Mouse (Mus musculus): ENCODE results near the gene Hmces. TPM values are rescaled to one million over a fixed set of nuclear protein-coding genes. Genes with fewer than 3 reads are reported as not detected.

The Hmces gene
- polyA plus RNA-seq, 1 experiment from 2014 or later, result 52.3 TPM

DNA sequence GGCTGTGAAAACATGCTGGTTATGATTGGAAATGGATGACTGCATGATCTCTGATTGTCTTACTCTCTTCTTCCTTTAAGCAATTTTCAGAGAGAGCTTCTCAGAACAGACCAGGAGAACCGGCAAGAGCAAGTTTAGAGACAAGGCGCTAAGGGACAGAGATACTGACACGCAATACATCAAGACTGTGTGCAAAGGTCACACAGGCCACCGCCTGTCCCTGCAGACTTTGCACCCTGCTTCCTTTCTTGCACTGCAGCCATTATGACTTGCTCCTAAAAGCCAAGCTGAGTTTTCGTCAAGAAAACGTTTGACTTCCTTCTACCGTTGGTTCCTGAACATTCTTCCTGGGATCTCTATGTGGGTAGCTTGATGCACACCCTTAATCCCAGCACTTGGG, 38.2 kb upstream of the Hmces start:
- Histone ChIP-seq H3K4me1 (replicated peaks; ENCODE audit: control insufficient read depth, insufficient read depth, low read length) (no peaks in the 10 kb centered on the region), H3K27ac (ENCODE audit: low read depth, low read length) (no peak overlapping the region), H3K36me3 (ENCODE audit: control insufficient read depth, insufficient read depth, low read length) (no peaks in the 10 kb centered on the region), H3K4me2 (replicated peaks; ENCODE audit: low read depth, low read length) (no peak overlapping the region), H3K9ac (ENCODE audit: low read depth, low read length) (no peak overlapping the region), H3K27me3 (ENCODE audit: control insufficient read depth, insufficient read depth, low read length) (no peaks in the 10 kb centered on the region), H3K9me3 (ENCODE audit: control insufficient read depth, low read length) (no peaks in the 10 kb centered on the region), H3K4me3 (ENCODE audit: low read depth, low read length) (no peak overlapping the region)
- 91% methylated on average over 7 of the region's 7 CpGs for WGBS
- ATAC-seq (ENCODE audit: low FRiP score) (no peak), DNase-seq (ENCODE audit: low spot score) (no peak)

DNA sequence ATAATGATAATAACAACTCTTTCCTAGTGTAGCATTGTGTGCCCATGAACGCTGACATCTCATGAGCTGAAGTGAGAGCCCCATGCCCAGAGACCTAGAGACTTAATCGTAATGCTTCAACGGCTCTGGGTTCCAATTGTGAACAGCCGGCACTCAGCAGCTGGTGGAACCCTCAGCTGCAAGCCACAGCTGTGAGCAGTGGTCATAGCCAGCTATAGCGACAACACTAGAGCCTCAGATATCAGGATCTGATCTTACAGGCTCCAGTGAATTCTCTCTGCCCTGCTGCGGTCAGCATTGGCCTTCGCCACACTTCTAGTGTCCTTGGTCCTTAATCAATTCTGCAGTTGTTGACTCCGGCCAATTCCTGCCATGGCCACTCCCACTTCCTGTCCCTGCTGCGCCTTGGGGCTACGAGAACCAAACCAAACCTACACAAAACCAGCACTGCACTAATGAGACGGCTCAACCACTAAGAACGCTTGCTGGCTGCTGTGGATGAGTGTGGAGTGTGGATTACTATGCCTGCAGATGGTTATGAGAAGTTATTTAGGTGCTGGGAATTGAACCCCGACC, 37.6 kb upstream of the Hmces start:
- Histone ChIP-seq H3K36me3 (ENCODE audit: control insufficient read depth, insufficient read depth, low read length) (no peaks in the 10 kb centered on the region), H3K27ac (ENCODE audit: low read depth, low read length) (no peak overlapping the region), H3K4me3 (ENCODE audit: low read depth, low read length) (no peak overlapping the region), H3K27me3 (ENCODE audit: control insufficient read depth, insufficient read depth, low read length) (no peaks in the 10 kb centered on the region), H3K9ac (ENCODE audit: low read depth, low read length) (no peak overlapping the region), H3K9me3 (ENCODE audit: control insufficient read depth, low read length) (no peaks in the 10 kb centered on the region), H3K4me1 (replicated peaks; ENCODE audit: control insufficient read depth, insufficient read depth, low read length) (no peaks in the 10 kb centered on the region), H3K4me2 (replicated peaks; ENCODE audit: low read depth, low read length) (no peak overlapping the region)
- 78% methylated on average over 13 of the region's 13 CpGs for WGBS
- DNase-seq (ENCODE audit: low spot score), result no peak
- no peak for ATAC-seq (ENCODE audit: low FRiP score)

DNA sequence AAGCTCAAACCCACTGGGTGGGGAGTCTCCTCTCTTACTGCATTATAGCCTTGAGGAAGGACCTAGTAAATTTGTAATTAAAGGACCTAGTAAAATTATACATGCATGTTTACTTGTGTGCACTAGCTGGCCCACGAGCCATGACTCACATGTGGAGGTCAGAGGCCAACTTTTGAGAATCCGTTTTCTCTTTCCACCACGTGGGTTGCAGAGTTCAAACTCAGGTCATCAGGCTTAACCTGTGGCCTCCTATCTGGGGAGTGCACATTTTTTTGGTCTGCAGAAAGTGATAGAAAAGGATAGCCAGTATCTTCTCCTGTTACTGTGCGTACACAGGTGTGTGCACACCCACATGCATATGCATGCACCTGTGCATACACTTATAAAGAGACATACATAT, 34.7 kb upstream of the Hmces start:
- no peaks in the 10 kb centered on the region for H3K27me3 ChIP-seq (ENCODE audit: control insufficient read depth, insufficient read depth, low read length)
- no peaks in the 10 kb centered on the region for H3K36me3 ChIP-seq (ENCODE audit: control insufficient read depth, insufficient read depth, low read length)
- DNase-seq (ENCODE audit: low spot score) (no peak), ATAC-seq (ENCODE audit: low FRiP score) (no peak)
- H3K4me3 ChIP-seq (ENCODE audit: low read depth, low read length), result no peak overlapping the region
- no peak overlapping the region for H3K27ac ChIP-seq (ENCODE audit: low read depth, low read length)
- H3K9ac ChIP-seq (ENCODE audit: low read depth, low read length), result no peak overlapping the region
- no peak overlapping the region for H3K4me2 ChIP-seq (replicated peaks; ENCODE audit: low read depth, low read length)
- 55% methylated on average over 4 of the region's 4 CpGs for WGBS
- no peaks in the 10 kb centered on the region for H3K4me1 ChIP-seq (replicated peaks; ENCODE audit: control insufficient read depth, insufficient read depth, low read length)
- H3K9me3 ChIP-seq (ENCODE audit: control insufficient read depth, low read length), result no peaks in the 10 kb centered on the region

DNA sequence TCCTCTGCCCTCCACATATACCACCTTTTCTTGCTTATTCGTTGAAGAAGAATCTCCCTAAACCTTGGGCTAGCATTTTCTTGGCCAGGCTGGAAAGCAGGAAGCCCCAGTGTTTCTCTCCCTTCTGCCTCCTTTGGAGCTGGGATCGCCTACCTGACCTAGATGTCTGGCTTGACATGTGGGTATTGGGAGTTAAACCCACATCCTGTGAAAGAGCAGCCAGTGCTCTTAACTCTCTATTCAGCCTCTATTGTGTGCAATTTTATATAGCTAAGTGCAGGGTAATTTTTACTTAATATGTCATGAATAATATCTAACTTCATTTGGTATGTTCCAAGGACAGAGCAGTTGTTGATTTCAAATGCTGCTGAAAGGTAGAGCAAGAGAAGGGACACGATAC, 34.1 kb upstream of the Hmces start:
- Histone ChIP-seq H3K36me3 (ENCODE audit: control insufficient read depth, insufficient read depth, low read length) (no peaks in the 10 kb centered on the region), H3K9me3 (ENCODE audit: control insufficient read depth, low read length) (no peaks in the 10 kb centered on the region), H3K4me1 (replicated peaks; ENCODE audit: control insufficient read depth, insufficient read depth, low read length) (no peaks in the 10 kb centered on the region), H3K27me3 (ENCODE audit: control insufficient read depth, insufficient read depth, low read length) (no peaks in the 10 kb centered on the region), H3K27ac (ENCODE audit: low read depth, low read length) (no peak overlapping the region), H3K4me3 (ENCODE audit: low read depth, low read length) (no peak overlapping the region), H3K9ac (ENCODE audit: low read depth, low read length) (no peak overlapping the region), H3K4me2 (replicated peaks; ENCODE audit: low read depth, low read length) (no peak overlapping the region)
- ATAC-seq (ENCODE audit: low FRiP score), result no peak
- DNase-seq (ENCODE audit: low spot score), result no peak
- WGBS, result 64% methylated on average over 3 of the region's 3 CpGs

DNA sequence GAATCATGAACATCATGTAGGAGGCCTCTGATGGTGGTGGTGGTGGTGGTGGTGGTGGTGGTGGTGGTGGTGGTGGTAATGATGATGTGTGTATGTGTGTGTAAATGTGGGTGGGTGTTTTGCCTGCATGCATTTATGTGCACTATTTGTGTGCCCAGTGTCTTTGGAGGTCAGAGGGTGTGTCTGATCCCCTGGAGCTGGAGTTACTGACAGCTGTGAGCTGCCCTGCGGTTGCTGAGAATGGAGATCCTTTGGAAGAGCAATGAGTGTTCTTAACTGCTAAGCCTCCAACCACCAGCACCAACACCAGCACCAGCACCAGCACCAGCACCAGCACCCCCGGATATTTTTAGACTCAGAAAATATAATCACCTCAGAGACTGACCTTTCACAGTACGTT, 31.5 kb upstream of the Hmces start:
- no peak overlapping the region for H3K4me2 ChIP-seq (replicated peaks; ENCODE audit: low read depth, low read length)
- no peaks in the 10 kb centered on the region for H3K4me1 ChIP-seq (replicated peaks; ENCODE audit: control insufficient read depth, insufficient read depth, low read length)
- H3K9me3 ChIP-seq (ENCODE audit: control insufficient read depth, low read length), result no peaks in the 10 kb centered on the region
- H3K4me3 ChIP-seq (ENCODE audit: low read depth, low read length), result no peak overlapping the region
- H3K27me3 ChIP-seq (ENCODE audit: control insufficient read depth, insufficient read depth, low read length), result no peaks in the 10 kb centered on the region
- H3K9ac ChIP-seq (ENCODE audit: low read depth, low read length), result no peak overlapping the region
- no peak overlapping the region for H3K27ac ChIP-seq (ENCODE audit: low read depth, low read length)
- DNase-seq (ENCODE audit: low spot score), result no peak
- 60% methylated on average over 3 of the region's 3 CpGs for WGBS
- ATAC-seq (ENCODE audit: low FRiP score), result no peak
- H3K36me3 ChIP-seq (ENCODE audit: control insufficient read depth, insufficient read depth, low read length), result no peaks in the 10 kb centered on the region

DNA sequence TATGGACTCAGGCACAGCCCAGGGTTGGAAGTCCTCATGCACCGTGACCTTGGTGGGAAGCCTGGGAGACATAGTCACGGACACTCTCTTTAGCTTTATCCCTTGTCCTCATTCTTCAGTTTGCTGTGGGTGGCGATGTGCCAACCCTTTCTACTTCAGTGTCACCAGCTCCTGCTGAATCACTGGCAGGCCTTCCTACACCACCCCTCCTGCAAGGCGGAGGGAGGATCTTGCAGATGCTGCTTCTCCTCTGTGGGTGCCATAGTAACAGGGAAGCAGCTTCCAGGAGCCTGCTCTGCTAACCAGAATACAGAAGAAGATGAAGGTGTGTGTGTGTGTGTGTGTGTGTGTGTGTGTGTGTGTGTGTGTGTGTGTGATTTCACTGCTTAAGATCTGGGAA, 30.9 kb upstream of the Hmces start:
- H3K27me3 ChIP-seq (ENCODE audit: control insufficient read depth, insufficient read depth, low read length), result no peaks in the 10 kb centered on the region
- no peak overlapping the region for H3K27ac ChIP-seq (ENCODE audit: low read depth, low read length)
- H3K4me2 ChIP-seq (replicated peaks; ENCODE audit: low read depth, low read length), result no peak overlapping the region
- H3K9ac ChIP-seq (ENCODE audit: low read depth, low read length), result no peak overlapping the region
- DNase-seq (ENCODE audit: low spot score), result no peak
- no peaks in the 10 kb centered on the region for H3K4me1 ChIP-seq (replicated peaks; ENCODE audit: control insufficient read depth, insufficient read depth, low read length)
- no peak overlapping the region for H3K4me3 ChIP-seq (ENCODE audit: low read depth, low read length)
- H3K36me3 ChIP-seq (ENCODE audit: control insufficient read depth, insufficient read depth, low read length), result no peaks in the 10 kb centered on the region
- WGBS, result 77% methylated on average over 4 of the region's 4 CpGs
- no peaks in the 10 kb centered on the region for H3K9me3 ChIP-seq (ENCODE audit: control insufficient read depth, low read length)
- ATAC-seq (ENCODE audit: low FRiP score), result no peak

DNA sequence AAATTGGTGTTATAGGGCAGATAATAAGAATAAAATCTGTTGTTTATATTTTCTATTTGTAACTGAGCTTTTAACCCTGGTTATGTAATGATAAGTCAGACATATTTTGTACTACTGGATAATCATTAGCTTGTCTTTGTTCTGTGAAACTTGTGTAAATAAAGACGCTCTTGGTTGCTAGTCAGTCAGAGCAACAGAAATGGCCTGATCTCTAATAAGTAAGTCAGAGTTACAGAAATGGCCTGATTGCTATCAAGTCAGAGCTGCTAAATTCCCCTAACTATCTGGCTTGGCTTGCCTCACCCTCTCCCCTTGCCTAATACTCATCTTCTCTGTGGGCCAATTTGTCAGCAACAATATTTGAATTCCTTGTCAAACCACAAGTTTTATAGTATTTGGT, 27.0 kb upstream of the Hmces start:
- ATAC-seq (ENCODE audit: low FRiP score) (no peak), DNase-seq (ENCODE audit: low spot score) (no peak)
- Histone ChIP-seq H3K27ac (ENCODE audit: low read depth, low read length) (no peak overlapping the region), H3K4me3 (ENCODE audit: low read depth, low read length) (no peak overlapping the region), H3K9me3 (ENCODE audit: control insufficient read depth, low read length) (no peaks in the 10 kb centered on the region), H3K4me1 (replicated peaks; ENCODE audit: control insufficient read depth, insufficient read depth, low read length) (no peaks in the 10 kb centered on the region), H3K4me2 (replicated peaks; ENCODE audit: low read depth, low read length) (no peak overlapping the region), H3K9ac (ENCODE audit: low read depth, low read length) (no peak overlapping the region), H3K36me3 (ENCODE audit: control insufficient read depth, insufficient read depth, low read length) (no peaks in the 10 kb centered on the region), H3K27me3 (ENCODE audit: control insufficient read depth, insufficient read depth, low read length) (no peaks in the 10 kb centered on the region)
- 92% methylated on average over 1 of the region's 1 CpGs for WGBS

DNA sequence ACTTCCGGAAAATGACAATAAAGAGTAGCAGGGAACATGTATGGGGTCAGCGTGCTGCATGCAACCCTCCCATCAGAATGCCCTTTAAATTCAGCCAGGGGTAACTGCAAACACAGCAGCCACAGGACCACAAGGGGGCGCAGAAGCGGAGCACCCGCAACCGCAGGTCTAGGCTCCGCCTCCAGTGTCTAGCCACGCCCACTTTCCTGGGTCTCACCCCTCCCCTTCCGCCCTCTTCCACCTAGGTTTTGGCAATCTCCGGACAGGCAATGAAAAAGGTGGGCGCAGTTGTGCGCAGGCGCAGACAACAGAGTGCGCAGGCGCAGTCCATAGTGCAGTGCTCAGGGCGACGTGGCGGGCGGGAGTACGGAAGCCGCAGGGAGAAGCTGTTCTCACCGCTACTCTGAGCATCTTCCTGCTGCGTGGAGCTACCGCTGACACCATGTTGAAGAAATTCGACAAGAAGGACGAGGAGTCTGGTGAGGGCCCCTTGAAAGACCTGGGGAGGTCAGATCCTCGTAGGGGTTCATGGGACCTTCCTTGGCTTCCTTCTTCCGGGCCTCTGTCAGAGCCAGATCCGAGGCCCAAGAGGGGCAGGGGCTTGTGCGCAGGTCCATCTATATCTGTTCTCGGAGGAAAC, 26.0 kb upstream of the Hmces start, which contains the start of gene Copg1:
Gene Copg1 (plus strand): TSS at position 221 of the 640 bp plus-strand sequence.
- under 1% methylated on average over 31 of the region's 31 CpGs for WGBS
- Histone ChIP-seq H3K4me3 (ENCODE audit: low read depth, low read length) (peak within 1 kb of the TSS; percentile 67), H3K9me3 (ENCODE audit: control insufficient read depth, low read length) (no peaks in the 10 kb centered on the region), H3K4me2 (replicated peaks; ENCODE audit: low read depth, low read length) (peak within 1 kb of the TSS; percentile 65), H3K9ac (ENCODE audit: low read depth, low read length) (peak within 1 kb of the TSS; percentile 75), H3K36me3 (ENCODE audit: control insufficient read depth, insufficient read depth, low read length) (no peaks in the 10 kb centered on the region; the same call in 1 of the 2 replicates), H3K4me1 (replicated peaks; ENCODE audit: control insufficient read depth, insufficient read depth, low read length) (no peaks in the 10 kb centered on the region), H3K27me3 (ENCODE audit: control insufficient read depth, insufficient read depth, low read length) (no peaks in the 10 kb centered on the region), H3K27ac (ENCODE audit: low read depth, low read length) (no peak within 1 kb of the TSS; the same call in 1 of the 2 replicates)
- ATAC-seq (ENCODE audit: low FRiP score) (peak; percentile 97), DNase-seq (ENCODE audit: low spot score) (peak; percentile 100)

DNA sequence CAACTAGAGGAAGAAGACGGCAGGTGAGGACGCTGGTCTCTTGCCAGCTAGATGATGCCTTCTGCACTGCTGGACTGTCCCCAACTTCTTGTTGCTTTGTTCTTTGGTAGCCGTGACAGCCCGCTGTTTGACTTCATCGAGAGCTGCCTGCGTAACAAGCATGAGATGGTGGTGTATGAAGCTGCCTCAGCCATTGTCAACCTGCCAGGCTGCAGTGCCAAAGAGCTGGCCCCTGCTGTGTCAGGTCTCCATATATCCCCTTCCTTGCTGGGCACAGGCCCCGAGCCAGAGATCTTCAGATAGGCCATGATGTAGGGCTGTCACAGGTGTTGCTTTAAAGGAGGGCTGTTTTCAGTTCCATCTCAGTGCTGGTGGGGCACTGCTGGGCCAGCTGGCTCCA, 19.8 kb upstream of the Hmces start:
- DNase-seq (ENCODE audit: low spot score) (no peak), ATAC-seq (ENCODE audit: low FRiP score) (no peak)
- Histone ChIP-seq H3K4me1 (replicated peaks; ENCODE audit: control insufficient read depth, insufficient read depth, low read length) (no peaks in the 10 kb centered on the region), H3K36me3 (ENCODE audit: control insufficient read depth, insufficient read depth, low read length) (peaks cover 14% of the 10 kb centered on the region), H3K27ac (ENCODE audit: low read depth, low read length) (no peak overlapping the region), H3K27me3 (ENCODE audit: control insufficient read depth, insufficient read depth, low read length) (no peaks in the 10 kb centered on the region), H3K4me3 (ENCODE audit: low read depth, low read length) (no peak overlapping the region), H3K9me3 (ENCODE audit: control insufficient read depth, low read length) (no peaks in the 10 kb centered on the region), H3K9ac (ENCODE audit: low read depth, low read length) (no peak overlapping the region), H3K4me2 (replicated peaks; ENCODE audit: low read depth, low read length) (no peak overlapping the region)
- 95% methylated on average over 7 of the region's 7 CpGs for WGBS
